Mouse (Mus musculus): ENCODE measurements around the gene Rnf222. TPM values are rescaled to one million over a fixed set of nuclear protein-coding genes. Genes with fewer than 3 reads are reported as not detected.

The Rnf222 gene
- 0.13 TPM in 2 replicates for polyA plus RNA-seq (2015; fragmentation: Nextera tagmentation; extraction: Ambion mirVana)

DNA sequence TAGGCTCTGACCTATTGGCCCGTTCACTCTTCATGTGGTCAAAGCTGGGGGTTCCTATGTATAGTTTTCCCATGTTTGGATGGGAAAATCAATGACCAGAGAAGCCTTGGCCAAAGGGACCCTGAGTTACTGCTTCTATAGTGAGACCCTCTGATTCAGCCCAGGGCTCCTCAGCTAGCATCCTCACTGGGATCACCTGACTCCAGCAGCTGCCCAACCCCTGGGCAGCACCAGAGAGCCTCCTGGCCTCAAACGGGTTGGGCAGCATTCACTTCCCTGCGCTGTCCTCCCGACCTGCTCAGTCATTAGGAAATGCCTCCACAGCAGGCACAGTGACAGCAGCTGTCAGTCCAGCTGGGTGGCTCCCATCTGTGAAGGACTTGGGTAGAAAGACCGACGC, at the start of gene Rnf222:
Rnf222 (plus strand) TSS at position 301 of the 400 bp plus-strand sequence.
- H3K27me3 ChIP-seq = no peaks in the 10 kb centered on the region
- WGBS (ENCODE audit: insufficient replicate concordance) = 40% methylated on average over 6 of the region's 6 CpGs
- H3K9ac ChIP-seq = no peak within 1 kb of the TSS
- no peaks in the 10 kb centered on the region for H3K36me3 ChIP-seq (replicated peaks)
- H3K4me2 ChIP-seq = no peak within 1 kb of the TSS
- no peak within 1 kb of the TSS for H3K27ac ChIP-seq (replicated peaks)
- H3K9me3 ChIP-seq (replicated peaks) = no peaks in the 10 kb centered on the region
- H3K4me3 ChIP-seq (replicated peaks) = no peak within 1 kb of the TSS
- no peak for ATAC-seq (ENCODE audit: insufficient read depth)
- H3K4me1 ChIP-seq (replicated peaks) = peaks cover 42% of the 10 kb centered on the region

DNA sequence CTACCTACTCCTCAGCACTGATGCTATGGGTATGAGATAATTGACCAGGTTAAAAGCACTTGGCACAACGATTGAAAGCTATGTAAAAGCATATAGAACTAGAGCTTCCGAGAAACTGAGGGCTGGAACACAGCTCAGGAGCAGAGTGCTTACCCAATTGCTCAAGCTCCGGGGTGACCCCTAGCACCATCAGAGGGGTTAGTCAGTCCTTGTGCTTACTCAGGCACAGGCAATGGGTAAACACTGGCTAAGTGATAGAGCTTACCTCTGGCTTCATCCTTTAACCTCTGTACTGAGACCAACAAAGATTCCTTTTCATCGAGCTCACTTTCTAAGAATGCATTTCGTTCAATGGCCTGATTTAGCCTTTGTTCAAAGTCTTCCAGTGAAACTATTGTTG, 48.7 kb upstream of the Rnf222 start:
- Histone ChIP-seq H3K9ac (no peak overlapping the region), H3K27me3 (no peaks in the 10 kb centered on the region), H3K27ac (replicated peaks) (no peak overlapping the region), H3K4me2 (no peak overlapping the region), H3K36me3 (replicated peaks) (peaks cover 69% of the 10 kb centered on the region), H3K4me3 (replicated peaks) (no peak overlapping the region), H3K9me3 (replicated peaks) (no peaks in the 10 kb centered on the region), H3K4me1 (replicated peaks) (no peaks in the 10 kb centered on the region)
- peak; percentile 66 for ATAC-seq (ENCODE audit: insufficient read depth)
- 81% methylated on average over 5 of the region's 5 CpGs for WGBS (ENCODE audit: insufficient replicate concordance)

DNA sequence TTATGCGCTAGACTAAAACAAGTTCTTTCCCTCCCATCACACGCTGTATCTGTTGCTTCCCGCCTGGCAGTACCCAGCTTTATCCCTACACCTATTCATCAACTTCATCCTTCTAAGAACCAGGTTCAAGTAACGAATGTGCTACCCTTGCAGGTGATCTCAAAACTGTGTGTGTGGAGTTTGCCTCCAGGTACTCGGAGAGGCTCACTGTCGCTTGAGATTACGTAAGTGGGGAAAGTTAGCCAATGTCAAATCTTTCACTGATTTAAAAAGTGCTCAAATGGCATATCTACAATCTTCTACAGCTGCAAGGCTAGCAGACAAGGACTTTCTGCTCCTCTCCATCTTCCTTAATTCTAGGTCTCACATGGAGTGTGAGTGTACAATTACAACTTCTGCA, 37.5 kb upstream of the Rnf222 start:
- peak overlapping the region; percentile 85 for H3K4me2 ChIP-seq
- H3K4me1 ChIP-seq (replicated peaks) = peaks cover 55% of the 10 kb centered on the region
- ATAC-seq (ENCODE audit: insufficient read depth) = no peak
- WGBS (ENCODE audit: insufficient replicate concordance) = 79% methylated on average over 7 of the region's 7 CpGs
- no peaks in the 10 kb centered on the region for H3K27me3 ChIP-seq
- H3K27ac ChIP-seq (replicated peaks) = no peak overlapping the region
- peak overlapping the region; percentile 96; the same call in 1 of the 2 replicates for H3K4me3 ChIP-seq (replicated peaks)
- no peaks in the 10 kb centered on the region for H3K9me3 ChIP-seq (replicated peaks)
- H3K9ac ChIP-seq = no peak overlapping the region
- no peaks in the 10 kb centered on the region for H3K36me3 ChIP-seq (replicated peaks)

DNA sequence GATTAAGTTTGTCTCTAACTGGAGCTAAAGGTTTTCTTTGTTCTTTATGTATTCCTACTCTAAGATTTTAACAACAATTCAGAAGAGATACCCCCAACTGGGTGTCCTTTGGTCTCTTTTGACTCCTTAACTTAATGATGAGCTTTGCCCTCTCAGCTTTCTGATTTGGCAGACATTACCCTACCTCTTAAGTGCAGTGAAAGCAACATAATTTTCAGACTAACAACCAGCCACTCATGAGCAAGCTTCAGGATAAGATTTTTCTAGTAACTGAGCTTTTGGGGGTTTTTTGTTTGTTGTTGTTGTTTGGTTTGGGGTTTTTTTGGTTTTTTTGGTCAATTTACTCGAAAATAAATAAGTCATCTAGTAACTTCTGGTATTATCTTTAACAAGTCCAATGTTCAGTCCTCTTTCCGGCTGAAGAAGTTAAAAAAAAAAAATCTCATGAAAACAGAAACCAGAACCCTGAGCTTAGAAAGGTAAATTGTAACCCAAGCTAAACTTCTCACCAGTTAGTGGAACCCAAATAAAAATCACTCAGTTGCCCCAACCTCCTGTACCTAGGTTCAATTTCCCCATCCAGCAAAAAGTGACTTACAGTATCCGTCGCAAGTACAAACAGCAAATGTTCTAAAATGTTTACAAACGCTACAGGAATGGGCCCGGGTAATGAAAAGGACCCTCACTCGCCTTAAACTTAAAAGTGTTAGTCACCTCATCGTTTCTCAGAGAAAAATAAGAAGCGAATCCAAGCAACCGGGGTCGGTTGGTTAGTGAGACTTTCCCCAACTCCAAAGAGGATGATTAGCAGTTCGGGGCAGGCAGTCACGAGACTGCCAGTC, 36.5 kb upstream of the Rnf222 start:
- Histone ChIP-seq H3K4me1 (replicated peaks) (peaks cover 60% of the 10 kb centered on the region), H3K9ac (peak overlapping the region; percentile 99), H3K36me3 (replicated peaks) (no peaks in the 10 kb centered on the region), H3K27ac (replicated peaks) (peak overlapping the region; percentile 100), H3K27me3 (no peaks in the 10 kb centered on the region), H3K9me3 (replicated peaks) (no peaks in the 10 kb centered on the region), H3K4me3 (replicated peaks) (peak overlapping the region; percentile 96), H3K4me2 (peak overlapping the region; percentile 85)
- ATAC-seq (ENCODE audit: insufficient read depth) = no peak
- WGBS (ENCODE audit: insufficient replicate concordance) = 1% methylated on average over 13 of the region's 13 CpGs

DNA sequence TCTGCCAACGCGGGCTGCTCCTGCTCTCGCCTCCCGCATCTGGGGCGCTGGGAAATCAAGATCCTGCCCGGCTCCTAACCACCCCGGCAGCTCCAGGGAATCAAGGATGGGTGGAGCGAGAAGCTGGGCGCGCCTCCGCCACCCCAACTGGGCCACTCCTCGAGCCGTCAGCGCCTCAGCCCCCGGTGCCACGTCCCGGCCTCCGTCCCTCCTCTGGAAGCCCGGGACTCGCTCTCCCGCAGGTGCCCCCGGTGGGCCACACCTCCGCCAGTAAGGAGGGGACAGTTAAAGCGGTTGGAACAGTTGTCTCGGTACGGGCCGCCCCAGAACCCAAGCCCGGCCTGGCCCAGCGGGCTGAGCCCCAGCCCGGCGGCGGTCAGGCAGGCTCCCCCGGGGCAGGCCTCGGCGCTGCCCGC, 35.9 kb upstream of the Rnf222 start:
- ATAC-seq (ENCODE audit: insufficient read depth) = peak; percentile 82
- H3K9ac ChIP-seq = peak overlapping the region; percentile 99
- peaks cover 59% of the 10 kb centered on the region for H3K4me1 ChIP-seq (replicated peaks)
- peak overlapping the region; percentile 96 for H3K4me3 ChIP-seq (replicated peaks)
- peak overlapping the region; percentile 85 for H3K4me2 ChIP-seq
- no peaks in the 10 kb centered on the region for H3K36me3 ChIP-seq (replicated peaks)
- H3K27me3 ChIP-seq = no peaks in the 10 kb centered on the region
- under 1% methylated on average over 36 of the region's 36 CpGs for WGBS (ENCODE audit: insufficient replicate concordance)
- no peaks in the 10 kb centered on the region for H3K9me3 ChIP-seq (replicated peaks)
- peak overlapping the region; percentile 100 for H3K27ac ChIP-seq (replicated peaks)

DNA sequence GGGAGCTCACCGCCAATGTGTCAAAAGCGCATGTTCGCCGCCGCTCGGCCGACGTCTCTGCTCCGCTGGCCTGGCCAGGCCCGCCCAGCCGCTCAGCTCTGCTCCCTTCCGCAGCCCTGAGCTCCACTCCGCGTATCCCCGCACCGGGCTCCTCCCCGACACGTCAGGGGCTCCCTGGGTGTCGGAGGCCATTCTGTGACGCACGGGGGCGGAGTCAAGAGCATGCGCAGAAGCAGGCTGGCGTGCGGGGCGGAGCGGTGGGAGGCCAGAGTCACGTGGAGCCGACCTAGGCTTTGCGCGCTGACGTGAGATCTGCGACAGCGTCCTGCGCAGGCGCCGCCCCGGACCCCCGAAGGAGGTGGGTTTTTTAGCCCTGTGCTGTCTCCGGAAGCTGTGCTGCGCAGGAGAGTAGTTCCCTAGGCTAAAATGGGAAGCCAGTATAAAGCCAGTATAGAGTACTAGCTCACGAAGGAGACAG, 35.4 kb upstream of the Rnf222 start:
- no peaks in the 10 kb centered on the region for H3K9me3 ChIP-seq (replicated peaks)
- H3K27me3 ChIP-seq = no peaks in the 10 kb centered on the region
- peaks cover 59% of the 10 kb centered on the region for H3K4me1 ChIP-seq (replicated peaks)
- ATAC-seq (ENCODE audit: insufficient read depth) = peak; percentile 99
- 0% methylated on average over 42 of the region's 42 CpGs for WGBS (ENCODE audit: insufficient replicate concordance)
- H3K4me3 ChIP-seq (replicated peaks) = peak overlapping the region; percentile 96
- H3K27ac ChIP-seq (replicated peaks) = peak overlapping the region; percentile 100
- no peaks in the 10 kb centered on the region for H3K36me3 ChIP-seq (replicated peaks)
- H3K9ac ChIP-seq = peak overlapping the region; percentile 99
- H3K4me2 ChIP-seq = peak overlapping the region; percentile 85

DNA sequence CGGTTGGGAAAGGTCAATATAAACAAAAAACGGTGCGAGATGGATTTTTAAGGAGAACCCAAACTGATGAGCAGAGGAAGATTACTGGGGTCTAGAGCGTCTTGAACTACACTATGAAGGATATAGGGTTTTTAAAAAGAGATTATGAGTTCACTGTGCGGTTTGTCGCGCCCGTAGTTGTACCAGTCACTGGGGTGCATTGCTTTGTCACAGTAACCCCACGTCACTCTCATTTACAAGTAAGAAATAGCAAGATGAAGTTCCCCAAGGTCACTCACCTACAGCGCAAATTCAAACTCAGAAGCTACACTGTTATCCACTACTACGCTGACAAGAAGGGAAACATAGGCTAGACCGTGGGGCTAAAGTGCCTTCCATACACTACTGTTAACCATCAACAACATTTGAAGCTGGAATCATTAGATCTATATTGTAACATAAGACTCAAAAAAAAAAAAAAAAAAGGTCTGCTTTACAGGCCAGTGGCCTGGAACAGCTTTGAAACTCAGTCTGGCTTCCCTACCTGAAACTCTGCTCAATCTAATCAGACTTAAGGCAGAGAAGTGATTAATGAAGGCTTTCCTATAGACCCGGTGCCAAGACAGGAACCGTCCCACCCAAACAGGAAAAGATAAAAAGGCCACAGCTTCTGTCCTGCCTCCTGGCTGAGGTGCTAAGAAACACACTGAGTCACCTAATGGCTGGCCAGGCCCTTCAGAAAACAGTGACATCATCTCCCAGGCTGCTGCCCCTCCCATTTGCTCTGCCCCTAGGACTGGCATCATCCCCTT, 34.5 kb upstream of the Rnf222 start:
- Histone ChIP-seq H3K27ac (replicated peaks) (peak overlapping the region; percentile 100), H3K4me2 (peak overlapping the region; percentile 85), H3K4me3 (replicated peaks) (peak overlapping the region; percentile 96), H3K4me1 (replicated peaks) (peaks cover 59% of the 10 kb centered on the region), H3K36me3 (replicated peaks) (no peaks in the 10 kb centered on the region), H3K27me3 (no peaks in the 10 kb centered on the region), H3K9me3 (replicated peaks) (no peaks in the 10 kb centered on the region), H3K9ac (peak overlapping the region; percentile 65)
- 18% methylated on average over 14 of the region's 14 CpGs for WGBS (ENCODE audit: insufficient replicate concordance)
- peak; percentile 11 for ATAC-seq (ENCODE audit: insufficient read depth)

DNA sequence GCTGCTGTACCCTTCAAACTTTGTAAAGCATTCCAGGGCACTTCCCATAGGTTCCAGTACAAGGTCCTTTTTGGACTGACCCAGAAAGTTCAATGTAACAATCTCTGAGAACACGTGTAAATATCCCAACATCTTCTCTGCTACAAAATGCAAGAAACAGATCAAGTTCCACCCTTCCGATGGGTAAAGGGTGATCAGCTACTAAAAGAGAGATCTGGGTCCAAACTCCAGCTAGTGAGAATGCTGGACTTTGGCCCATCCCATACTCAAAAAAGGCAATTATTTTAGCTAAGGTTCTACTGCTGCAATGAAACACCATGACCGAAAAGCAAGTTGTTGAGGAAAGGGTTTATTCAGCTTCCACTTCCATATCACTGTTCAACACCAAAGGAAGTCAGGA, 33.7 kb upstream of the Rnf222 start:
- H3K9me3 ChIP-seq (replicated peaks) = no peaks in the 10 kb centered on the region
- no peaks in the 10 kb centered on the region for H3K27me3 ChIP-seq
- ATAC-seq (ENCODE audit: insufficient read depth) = no peak
- 72% methylated on average over 3 of the region's 3 CpGs for WGBS (ENCODE audit: insufficient replicate concordance)
- H3K9ac ChIP-seq = no peak overlapping the region; the same call in 1 of the 2 replicates
- H3K4me3 ChIP-seq (replicated peaks) = no peak overlapping the region
- no peaks in the 10 kb centered on the region for H3K36me3 ChIP-seq (replicated peaks)
- H3K27ac ChIP-seq (replicated peaks) = peak overlapping the region; percentile 100
- no peak overlapping the region for H3K4me2 ChIP-seq
- H3K4me1 ChIP-seq (replicated peaks) = peaks cover 56% of the 10 kb centered on the region

DNA sequence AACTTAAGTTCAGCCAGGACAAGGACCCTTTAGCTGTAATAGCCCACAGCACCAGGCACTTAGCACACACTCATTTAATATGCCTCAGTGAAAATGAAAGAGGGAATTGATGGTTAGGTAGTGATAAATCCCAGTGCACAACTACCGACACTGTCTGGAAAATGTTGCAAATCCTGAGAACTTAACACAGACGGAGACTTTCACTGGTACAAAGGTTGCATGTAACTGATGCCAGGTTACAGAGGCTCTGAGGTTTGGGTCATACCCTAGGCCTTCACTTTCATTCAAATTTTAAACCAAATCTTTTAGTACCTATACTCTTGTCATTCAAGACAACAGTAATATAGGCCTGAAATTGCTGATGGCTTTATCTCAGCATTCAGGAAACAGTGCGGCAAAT, 31.0 kb upstream of the Rnf222 start:
- H3K4me1 ChIP-seq (replicated peaks) = peaks cover 43% of the 10 kb centered on the region
- H3K4me2 ChIP-seq = no peak overlapping the region
- H3K9me3 ChIP-seq (replicated peaks) = no peaks in the 10 kb centered on the region
- no peaks in the 10 kb centered on the region for H3K36me3 ChIP-seq (replicated peaks)
- no peak overlapping the region for H3K27ac ChIP-seq (replicated peaks)
- no peak for ATAC-seq (ENCODE audit: insufficient read depth)
- H3K4me3 ChIP-seq (replicated peaks) = no peak overlapping the region
- H3K9ac ChIP-seq = no peak overlapping the region
- WGBS (ENCODE audit: insufficient replicate concordance) = 70% methylated on average over 3 of the region's 3 CpGs
- H3K27me3 ChIP-seq = 0 out of 2 replicates have a peak, but pooled peaks cover 4% of the 10 kb centered on the region

DNA sequence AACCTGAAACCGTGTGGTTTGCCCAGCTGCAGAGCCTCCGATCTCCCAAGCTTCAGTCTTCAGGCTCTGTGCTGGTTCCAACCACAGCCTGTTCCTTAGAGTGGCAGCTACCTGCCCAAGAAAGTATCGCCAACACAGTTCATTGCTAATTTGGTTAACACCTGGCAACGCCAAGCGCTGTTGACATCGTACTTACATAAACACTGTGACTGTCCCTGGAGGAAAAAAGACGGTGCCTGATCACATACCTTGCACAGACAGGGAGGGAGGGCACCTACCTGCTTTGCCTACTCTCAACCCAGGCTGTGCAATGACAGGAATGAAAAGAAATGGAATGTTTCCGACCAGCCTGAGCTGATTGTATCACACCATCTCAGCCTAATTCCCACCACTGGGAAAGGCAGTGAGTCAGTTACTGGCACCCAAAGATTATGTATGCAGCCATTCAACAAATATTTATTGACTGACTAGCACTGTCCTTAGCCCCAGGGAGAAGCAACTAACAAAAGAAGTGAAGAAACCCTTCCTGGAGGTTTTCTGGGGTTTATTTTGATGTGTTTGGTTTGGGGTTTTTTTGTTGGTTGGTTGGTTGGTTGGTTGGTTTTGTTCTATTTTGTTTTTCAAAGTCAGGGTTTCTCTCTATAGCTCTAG, 28.3 kb upstream of the Rnf222 start:
- H3K9me3 ChIP-seq (replicated peaks) = no peaks in the 10 kb centered on the region
- no peak overlapping the region for H3K9ac ChIP-seq
- H3K27me3 ChIP-seq = 0 out of 2 replicates have a peak, but pooled peaks cover 9% of the 10 kb centered on the region
- no peaks in the 10 kb centered on the region for H3K36me3 ChIP-seq (replicated peaks)
- peaks cover 30% of the 10 kb centered on the region for H3K4me1 ChIP-seq (replicated peaks)
- H3K27ac ChIP-seq (replicated peaks) = no peak overlapping the region
- no peak overlapping the region for H3K4me3 ChIP-seq (replicated peaks)
- ATAC-seq (ENCODE audit: insufficient read depth) = no peak
- H3K4me2 ChIP-seq = no peak overlapping the region
- 69% methylated on average over 8 of the region's 8 CpGs for WGBS (ENCODE audit: insufficient replicate concordance)

All from liver, embryonic 15.5 days (tissue).